In the genomic region with DNA sequence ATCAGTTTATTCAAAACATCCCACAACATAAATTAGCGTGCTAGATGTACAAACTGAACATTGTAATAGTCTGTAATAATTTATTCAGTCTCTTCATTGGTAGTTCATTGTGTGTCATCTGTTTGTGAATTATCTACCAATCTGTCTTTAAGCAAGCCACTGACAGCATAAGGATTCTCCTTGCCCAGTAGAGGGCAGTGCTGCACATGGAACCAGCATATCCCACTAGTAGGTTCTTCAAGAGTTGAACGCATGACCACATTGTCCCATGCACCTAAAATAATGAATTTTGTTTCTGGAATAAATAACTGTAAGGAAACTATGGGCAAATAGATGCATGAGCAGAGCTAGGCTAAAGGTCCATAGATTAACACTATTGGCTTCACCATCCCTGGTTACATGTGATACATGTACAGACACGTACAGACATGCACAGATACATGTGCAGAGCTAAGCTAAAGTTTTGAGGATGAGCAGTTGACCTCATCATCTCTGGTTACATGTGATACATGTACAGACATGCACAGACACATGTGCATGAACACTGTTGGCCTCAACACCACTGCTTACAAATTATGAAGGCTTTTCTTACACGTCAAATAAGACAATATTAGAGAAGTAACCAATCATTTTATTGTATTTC, we compare ENCODE assay signal across 8 mouse cellular contexts.
DNase-seq lines count a peak whose midpoint lies in the region; ATAC-seq lines count a peak whose summit lies in the region.

No protein-coding gene starts in this region.

- H3K9me3 ChIP-seq in forebrain, embryonic 11.5 days (ENCODE audit: control insufficient read depth, low read length), result no peaks in the 10 kb centered on the region
- H3K9me3 ChIP-seq in neural tube, embryonic 13.5 days, result no peaks in the 10 kb centered on the region

- H3K36me3 ChIP-seq in forebrain, embryonic 11.5 days (ENCODE audit: control insufficient read depth, insufficient read depth, low read length), result no peaks in the 10 kb centered on the region
- no peaks in the 10 kb centered on the region for H3K36me3 ChIP-seq in neural tube, embryonic 13.5 days

- H3K4me2 ChIP-seq in forebrain, embryonic 11.5 days (ENCODE audit: low read depth, low read length, severe bottlenecking), result no peak overlapping the region
- no peak overlapping the region for H3K4me2 ChIP-seq in neural tube, embryonic 13.5 days

- 0 out of 2 replicates have a peak, but pooled peaks have one; percentile 46 for ATAC-seq in forebrain, embryonic 11.5 days (replicated peaks; ENCODE audit: low FRiP score)
- peak; percentile 67; the same call in 1 of the 2 replicates for ATAC-seq in neural tube, embryonic 13.5 days (ENCODE audit: low read depth)

- no peaks in the 10 kb centered on the region for H3K27me3 ChIP-seq in forebrain, embryonic 11.5 days (ENCODE audit: control insufficient read depth, insufficient read depth, low read length)
- no peaks in the 10 kb centered on the region for H3K27me3 ChIP-seq in neural tube, embryonic 13.5 days

- H3K27ac ChIP-seq in forebrain, embryonic 11.5 days (ENCODE audit: low read depth, low read length), result no peak overlapping the region
- no peak overlapping the region for H3K27ac ChIP-seq in neural tube, embryonic 13.5 days (replicated peaks)

- DNase-seq in testis, postnatal 10 days (ENCODE audit: low spot score), result peak; percentile 66
- no peak for DNase-seq in testis, postnatal 14 days (ENCODE audit: low spot score)
- peak; percentile 8 for DNase-seq in c-Kit-positive CD71-positive TER-119-negative erythroid progenitor cells, embryonic 14.5 days (ENCODE audit: low read depth)
- peak; percentile 71 for DNase-seq in forebrain, embryonic 11.5 days (ENCODE audit: low spot score)
- DNase-seq in kidney, adult 8-10 months, result peak; percentile 5 to 46
- peak; percentile 81 for DNase-seq in left cerebral cortex, postnatal 4 days
- DNase-seq in spleen, postnatal 4 days (ENCODE audit: low spot score in 2 of 2), result no peak

- WGBS in forebrain, embryonic 11.5 days, result 58% methylated on average over 4 of the region's 4 CpGs
- 57% methylated on average over 4 of the region's 4 CpGs for WGBS in neural tube, embryonic 13.5 days

- no peak overlapping the region for H3K4me3 ChIP-seq in forebrain, embryonic 11.5 days (ENCODE audit: low read depth, low read length)
- H3K4me3 ChIP-seq in neural tube, embryonic 13.5 days, result no peak overlapping the region

- intact Hi-C loops in left cerebral cortex, postnatal 4 days (cut with DNase I), result no loop called here

- H3K4me1 ChIP-seq in forebrain, embryonic 11.5 days (replicated peaks; ENCODE audit: control insufficient read depth, insufficient read depth, low read length), result no peaks in the 10 kb centered on the region
- no peaks in the 10 kb centered on the region for H3K4me1 ChIP-seq in neural tube, embryonic 13.5 days (replicated peaks)

- no peak overlapping the region for H3K9ac ChIP-seq in forebrain, embryonic 11.5 days (ENCODE audit: low read length)
- no peak overlapping the region for H3K9ac ChIP-seq in neural tube, embryonic 13.5 days

Comparison
In these comparisons a context has a peak if more than half of its experiments do, and no peak if none do; other contexts are left out.
1. DNase-seq: peak in testis, postnatal 10 days (single experiment), c-Kit-positive CD71-positive TER-119-negative erythroid progenitor cells, embryonic 14.5 days (single experiment), forebrain, embryonic 11.5 days (single experiment), kidney, adult 8-10 months (2 of 2) and left cerebral cortex, postnatal 4 days (single experiment); none in testis, postnatal 14 days (single experiment) and spleen, postnatal 4 days (0 of 2).